Mouse (Mus musculus) embryonic facial prominence, embryonic 14.5 days (tissue): ENCODE measurements at regions not wholly inside any gene's neighbourhood (a gene's known extent, or its start where the extent isn't known, plus 50 kb on each side); places are given as distances from the start of the nearest gene placed in this dataset.

Source experiments
- ATAC-seq: fragments of 200-750 bp; cut with Nextera tagmentation; 2 replicates; pipeline ENCODE4 v1.8.0; 2017; ENCODE audit warnings: low read depth, moderate number of reproducible peaks, moderate TSS enrichment
- DNase-seq: peaks from one replicate; pipeline ENCODE4 v3.0.0-alpha.2; 2015; ENCODE audit warnings: low spot score
- H3K27ac ChIP-seq: fragments of 300-500 bp; sonication (generic); replicated peaks from 2 replicates; pipeline ENCODE4 v1.5.1; 2014; ENCODE audit warnings: low read depth, mild to moderate bottlenecking, low read length, moderate library complexity
- H3K27me3 ChIP-seq: fragments of 300-500 bp; sonication (generic); replicated peaks from 2 replicates; pipeline ENCODE4 v1.6.1; 2014; ENCODE audit warnings: low read length; ENCODE audit not compliant: control insufficient read depth, insufficient read depth
- H3K36me3 ChIP-seq: fragments of 300-500 bp; sonication (generic); 2 replicates; pipeline ENCODE4 v1.6.1; 2014; ENCODE audit warnings: low read length, mixed read lengths; ENCODE audit not compliant: control insufficient read depth, insufficient read depth
- H3K4me1 ChIP-seq: fragments of 300-500 bp; sonication (generic); 2 replicates; pipeline ENCODE4 v1.6.1; 2014; ENCODE audit warnings: antibody characterized with exemption, low read length; ENCODE audit not compliant: control insufficient read depth, insufficient read depth
- H3K4me2 ChIP-seq: fragments of 300-500 bp; sonication (generic); 2 replicates; pipeline ENCODE4 v1.6.1; 2014; ENCODE audit warnings: low read depth, mild to moderate bottlenecking, low read length, moderate library complexity, mixed read lengths
- H3K4me3 ChIP-seq: fragments of 300-500 bp; sonication (generic); 2 replicates; pipeline ENCODE4 v1.5.1; 2014; ENCODE audit warnings: low read depth, mild to moderate bottlenecking, low read length
- H3K9ac ChIP-seq: fragments of 300-500 bp; sonication (generic); 2 replicates; pipeline ENCODE4 v1.6.1; 2014; ENCODE audit warnings: low read depth, mild to moderate bottlenecking, low read length, moderate library complexity, mixed read lengths
- H3K9me3 ChIP-seq: fragments of 300-500 bp; sonication (generic); 2 replicates; pipeline ENCODE4 v1.6.1; 2016; ENCODE audit warnings: low read length; ENCODE audit not compliant: control insufficient read depth
- WGBS: fragments of 180-500 bp; shearing (Covaris S2); extraction: QIAGEN DNeasy Blood & Tissue Kit; methylation state at CpG from one replicate; pipeline ENCODE4 v1.1.7; 2014; 5-methylcytosine and 5-hydroxymethylcytosine counted together

DNA sequence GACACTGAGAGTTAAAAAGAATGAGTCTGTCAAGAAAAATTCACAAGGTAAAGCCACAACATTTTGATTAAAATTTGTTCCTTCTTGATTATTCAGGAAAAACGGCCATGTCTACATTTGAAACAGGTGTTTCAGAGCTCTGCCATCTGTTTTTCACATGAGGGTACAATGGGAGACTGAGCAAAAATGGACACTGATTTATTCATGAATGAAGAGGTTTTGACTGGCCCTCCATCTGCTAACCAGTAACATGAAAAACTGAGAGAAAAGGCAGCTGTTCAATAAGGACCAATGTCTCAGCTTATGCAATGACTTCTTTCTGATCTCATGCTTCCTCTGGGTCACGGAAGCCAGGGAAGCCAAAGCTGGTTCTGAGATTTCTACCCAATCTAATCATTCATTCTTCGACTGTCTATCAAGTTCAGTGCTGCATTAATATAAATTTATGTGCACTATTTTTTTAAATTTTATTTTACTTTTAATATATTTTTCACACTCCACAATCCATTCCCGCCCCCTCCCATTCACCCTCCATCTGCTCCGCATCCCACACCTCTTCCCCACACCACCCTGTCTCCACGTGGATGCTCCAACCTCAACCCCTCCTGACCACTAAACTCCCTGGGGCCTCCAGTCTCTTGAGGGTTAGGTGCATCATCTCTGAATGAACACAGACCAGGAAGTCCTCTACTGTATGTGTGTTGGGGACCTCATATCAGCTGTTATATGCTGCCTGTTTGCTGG is 1372.4 kb upstream of the Sel1l start:
- Histone ChIP-seq H3K4me2 (no peak overlapping the region), H3K36me3 (no peaks in the 10 kb centered on the region), H3K4me1 (no peaks in the 10 kb centered on the region), H3K27me3 (no peaks in the 10 kb centered on the region), H3K9me3 (no peaks in the 10 kb centered on the region), H3K27ac (no peak overlapping the region), H3K4me3 (no peak overlapping the region), H3K9ac (no peak overlapping the region)
- no peak for ATAC-seq
- DNase-seq = no peak
- WGBS = 76% methylated on average over 6 of the region's 6 CpGs

DNA sequence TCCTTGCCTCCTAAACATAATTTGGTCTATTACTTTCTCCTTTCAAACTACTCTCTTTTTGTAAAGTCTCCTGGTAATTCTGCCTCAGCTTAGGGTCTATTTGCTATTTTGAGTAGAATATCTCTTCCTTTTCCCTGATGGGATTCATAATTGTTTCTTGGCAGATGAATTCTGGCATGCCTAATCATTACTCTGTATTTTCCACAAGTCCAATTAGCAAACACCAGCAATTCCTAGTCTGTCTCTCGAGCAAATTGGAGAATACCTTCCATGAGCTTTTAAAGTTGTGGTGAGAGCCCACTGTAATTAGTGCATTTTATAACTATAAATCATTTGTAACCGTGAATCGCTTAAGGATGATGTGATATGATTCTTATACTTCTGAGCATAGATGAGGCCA is 1358.6 kb upstream of the Sel1l start:
- no peaks in the 10 kb centered on the region for H3K27me3 ChIP-seq
- WGBS = 79% methylated on average over 3 of the region's 3 CpGs
- no peaks in the 10 kb centered on the region for H3K4me1 ChIP-seq
- H3K4me2 ChIP-seq = no peak overlapping the region
- H3K27ac ChIP-seq = no peak overlapping the region
- no peaks in the 10 kb centered on the region for H3K36me3 ChIP-seq
- DNase-seq = peak; percentile 10
- H3K9me3 ChIP-seq = 0 out of 2 replicates have a peak, but pooled peaks cover 5% of the 10 kb centered on the region
- no peak overlapping the region for H3K9ac ChIP-seq
- H3K4me3 ChIP-seq = no peak overlapping the region
- no peak for ATAC-seq

DNA sequence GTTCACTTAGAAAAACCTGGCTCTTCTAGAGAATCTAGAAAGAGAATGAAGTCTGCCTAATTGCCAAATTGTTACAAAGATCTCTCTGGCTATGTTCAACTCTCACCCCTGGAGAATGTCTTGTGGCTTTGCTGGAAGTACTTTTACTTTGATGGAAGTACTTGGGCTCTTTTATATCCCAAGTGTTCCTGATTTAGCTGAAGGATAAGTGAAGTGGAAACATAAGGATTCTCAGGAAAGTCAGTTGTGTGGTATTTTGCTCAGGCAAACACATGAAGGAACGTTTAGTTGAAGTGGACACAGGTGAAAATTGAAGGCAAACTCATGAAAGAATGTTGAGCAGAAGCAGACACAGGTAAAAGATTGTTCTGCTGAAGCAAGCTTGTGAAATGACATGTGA is 1340.0 kb upstream of the Sel1l start:
- Histone ChIP-seq H3K4me2 (no peak overlapping the region), H3K9me3 (no peaks in the 10 kb centered on the region), H3K4me1 (no peaks in the 10 kb centered on the region), H3K36me3 (no peaks in the 10 kb centered on the region), H3K9ac (no peak overlapping the region), H3K4me3 (no peak overlapping the region), H3K27ac (no peak overlapping the region), H3K27me3 (no peaks in the 10 kb centered on the region)
- ATAC-seq = no peak
- DNase-seq = no peak
- 55% methylated on average over 1 of the region's 1 CpGs for whole genome bisulfite sequencing

DNA sequence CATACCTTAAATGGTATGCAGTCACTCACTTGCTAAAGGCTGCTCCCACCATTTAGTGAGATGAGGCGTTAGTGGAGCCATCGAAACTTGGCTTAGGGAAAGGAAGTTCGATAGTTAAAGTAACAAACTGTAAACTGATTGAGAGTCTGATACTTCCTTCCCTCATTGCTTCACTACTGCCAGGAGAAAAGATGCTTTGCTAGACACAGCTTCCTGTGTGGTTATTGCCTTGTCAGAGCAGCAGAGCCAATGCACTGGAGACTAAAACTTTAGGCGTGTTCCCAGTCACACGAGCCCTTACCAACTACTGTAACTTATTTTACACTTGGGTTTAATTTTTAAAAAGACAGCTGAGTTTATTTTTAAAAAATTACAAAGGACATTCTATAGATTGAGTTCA is 1324.8 kb upstream of the Sel1l start:
- 80% methylated on average over 5 of the region's 5 CpGs for WGBS
- no peaks in the 10 kb centered on the region for H3K4me1 ChIP-seq
- DNase-seq = no peak
- no peaks in the 10 kb centered on the region for H3K36me3 ChIP-seq
- H3K9ac ChIP-seq = no peak overlapping the region
- no peak overlapping the region for H3K4me2 ChIP-seq
- ATAC-seq = no peak
- H3K9me3 ChIP-seq = no peaks in the 10 kb centered on the region
- no peak overlapping the region for H3K27ac ChIP-seq
- H3K27me3 ChIP-seq = no peaks in the 10 kb centered on the region
- H3K4me3 ChIP-seq = no peak overlapping the region

DNA sequence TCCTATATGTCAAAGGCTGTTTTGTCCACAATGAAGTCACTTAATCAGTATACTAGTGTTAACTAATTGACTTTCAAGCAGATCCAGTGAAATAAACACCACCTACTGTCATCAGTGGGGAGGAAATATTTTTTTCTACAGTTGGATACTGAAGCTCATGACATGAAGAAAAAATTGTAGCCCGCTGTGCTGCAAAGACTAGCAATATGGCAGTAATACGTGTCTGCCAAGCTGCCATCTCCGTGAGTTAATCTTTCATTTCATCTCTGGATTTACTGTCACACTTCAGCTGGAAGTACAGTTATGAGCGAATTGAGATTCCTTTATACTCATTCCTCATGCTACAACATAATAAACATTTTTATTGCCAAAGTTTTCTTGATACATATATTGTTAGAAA is 1311.3 kb upstream of the Sel1l start:
- DNase-seq (no peak), ATAC-seq (no peak)
- Histone ChIP-seq H3K9me3 (no peaks in the 10 kb centered on the region), H3K4me3 (no peak overlapping the region), H3K9ac (no peak overlapping the region), H3K4me1 (no peaks in the 10 kb centered on the region), H3K27me3 (no peaks in the 10 kb centered on the region), H3K4me2 (no peak overlapping the region), H3K36me3 (no peaks in the 10 kb centered on the region), H3K27ac (no peak overlapping the region)
- WGBS = 87% methylated on average over 4 of the region's 4 CpGs

DNA sequence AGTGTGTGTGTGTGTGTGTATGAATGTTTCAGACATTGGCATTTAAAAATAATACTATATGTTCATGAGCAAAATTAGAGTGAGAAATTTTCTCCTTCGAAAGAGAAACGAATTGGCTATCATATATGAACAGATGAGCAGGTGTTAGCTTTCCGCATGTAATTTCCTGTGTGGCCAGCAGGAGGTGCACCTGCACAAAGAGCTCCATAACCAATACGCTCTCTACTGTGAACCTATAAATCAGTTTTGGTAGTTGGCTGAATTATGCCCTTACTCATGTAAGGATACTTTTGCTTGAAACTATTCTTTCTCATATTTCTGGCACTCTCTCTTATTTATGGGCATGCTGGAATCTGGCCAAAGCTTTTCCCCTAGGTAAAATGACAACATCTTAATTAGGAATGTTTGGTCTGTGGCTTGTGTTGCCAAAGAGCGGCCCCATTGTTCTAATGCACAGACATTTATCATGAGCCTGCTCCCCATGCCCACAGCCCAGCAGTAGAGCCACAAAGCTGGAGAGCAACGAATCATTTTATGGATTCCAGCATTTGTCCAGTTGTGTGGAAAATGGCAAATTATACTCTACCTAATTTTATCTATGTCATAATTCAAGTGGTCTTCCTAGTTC is 1303.8 kb upstream of the Sel1l start:
- no peak overlapping the region for H3K27ac ChIP-seq
- no peaks in the 10 kb centered on the region for H3K4me1 ChIP-seq
- no peak overlapping the region for H3K4me2 ChIP-seq
- H3K36me3 ChIP-seq = no peaks in the 10 kb centered on the region
- no peak overlapping the region for H3K9ac ChIP-seq
- no peak for ATAC-seq
- no peaks in the 10 kb centered on the region for H3K27me3 ChIP-seq
- WGBS = 55% methylated on average over 6 of the region's 6 CpGs
- H3K9me3 ChIP-seq = no peaks in the 10 kb centered on the region
- DNase-seq = peak; percentile 14
- no peak overlapping the region for H3K4me3 ChIP-seq

DNA sequence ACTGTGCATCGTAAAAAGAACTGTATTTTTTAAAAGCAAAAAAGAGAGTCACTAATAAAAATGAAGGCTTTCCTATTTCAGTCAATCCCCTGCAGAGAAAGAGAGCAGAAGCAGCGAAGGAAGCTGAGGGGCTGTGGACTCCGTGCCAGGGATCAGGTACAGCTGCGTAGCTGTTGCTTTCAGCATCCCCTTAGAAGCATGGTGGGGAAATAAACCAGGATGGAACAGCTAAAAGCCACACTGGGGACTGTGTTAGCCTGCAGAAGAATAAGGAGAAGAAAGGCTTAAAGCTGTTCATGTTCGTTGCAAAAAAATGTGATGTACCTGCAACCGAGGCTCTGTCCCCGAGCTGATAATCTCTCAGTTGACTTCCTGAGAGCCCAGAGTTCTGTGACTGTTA is 1302.6 kb upstream of the Sel1l start:
- no peak for DNase-seq
- H3K4me1 ChIP-seq = no peaks in the 10 kb centered on the region
- H3K27me3 ChIP-seq = no peaks in the 10 kb centered on the region
- H3K4me2 ChIP-seq = no peak overlapping the region
- ATAC-seq = no peak
- H3K36me3 ChIP-seq = no peaks in the 10 kb centered on the region
- no peak overlapping the region for H3K4me3 ChIP-seq
- H3K9ac ChIP-seq = no peak overlapping the region
- no peaks in the 10 kb centered on the region for H3K9me3 ChIP-seq
- no peak overlapping the region for H3K27ac ChIP-seq
- WGBS = 68% methylated on average over 7 of the region's 7 CpGs

DNA sequence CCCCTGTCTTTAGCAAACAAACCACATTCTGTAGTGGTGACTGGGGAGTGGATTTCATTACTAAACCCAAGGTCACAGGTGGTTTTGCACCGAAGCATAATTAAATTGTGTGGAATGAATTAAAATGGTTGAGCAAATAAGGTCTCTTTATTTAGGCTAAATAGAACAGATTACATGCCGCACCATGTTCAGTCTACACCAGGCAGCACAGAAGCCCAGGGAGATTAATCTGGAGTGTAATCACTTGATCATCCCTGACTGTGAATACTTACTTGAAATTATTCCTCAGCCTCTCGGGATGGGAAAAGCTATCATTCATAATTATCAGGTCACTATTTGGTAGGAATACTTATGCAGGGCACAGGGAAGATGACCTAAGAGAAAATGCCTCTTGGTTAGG is 1293.3 kb upstream of the Sel1l start:
- H3K4me2 ChIP-seq = no peak overlapping the region
- DNase-seq = no peak
- 53% methylated on average over 3 of the region's 3 CpGs for WGBS
- peak; percentile 30; the same call in 1 of the 2 replicates for ATAC-seq
- H3K4me3 ChIP-seq = no peak overlapping the region
- H3K9me3 ChIP-seq = no peaks in the 10 kb centered on the region
- no peaks in the 10 kb centered on the region for H3K4me1 ChIP-seq
- no peaks in the 10 kb centered on the region for H3K36me3 ChIP-seq
- no peaks in the 10 kb centered on the region for H3K27me3 ChIP-seq
- no peak overlapping the region for H3K9ac ChIP-seq
- no peak overlapping the region for H3K27ac ChIP-seq

DNA sequence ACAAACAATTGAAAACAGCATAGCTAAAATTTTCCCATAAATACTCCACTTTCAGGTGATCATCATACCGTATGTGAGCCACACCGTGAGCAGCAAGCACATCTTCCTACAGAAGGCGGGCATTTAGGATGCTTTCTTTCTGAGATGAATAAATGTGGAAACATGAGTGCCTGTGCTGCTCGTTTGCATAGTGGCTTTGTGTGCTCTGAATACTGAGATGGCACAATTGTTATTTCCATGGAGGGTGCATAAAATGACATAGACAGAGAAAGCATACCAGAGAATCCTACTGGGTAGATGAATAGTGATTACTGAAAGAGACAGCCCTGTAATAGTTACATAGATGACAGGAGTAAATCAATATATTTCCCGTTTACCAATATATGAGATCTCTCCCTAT is 1287.4 kb upstream of the Sel1l start:
- 89% methylated on average over 5 of the region's 5 CpGs for WGBS
- Histone ChIP-seq H3K27ac (no peak overlapping the region), H3K27me3 (no peaks in the 10 kb centered on the region), H3K4me2 (no peak overlapping the region), H3K36me3 (no peaks in the 10 kb centered on the region), H3K9me3 (no peaks in the 10 kb centered on the region), H3K4me3 (no peak overlapping the region), H3K9ac (no peak overlapping the region), H3K4me1 (no peaks in the 10 kb centered on the region)
- DNase-seq (no peak), ATAC-seq (no peak)
